8 mouse cellular contexts compared by ENCODE assay signal in genomic region chr6:28479865-28480751, GRCm38 (mm10). TPM values are rescaled to one million over a fixed set of nuclear protein-coding genes. Genes with fewer than 3 reads are reported as not detected.
DNase-seq lines count a peak whose midpoint lies in the region; ATAC-seq and TF ChIP-seq lines count a peak whose summit lies in the region.

No protein-coding gene starts in this region.

- peak overlapping the region; percentile 77 for H3K9ac ChIP-seq in forebrain, embryonic 16.5 days (replicated peaks; ENCODE audit: low read depth, low read length)
- H3K9ac ChIP-seq in lung, embryonic 14.5 days = peak overlapping the region; percentile 75

- WGBS in forebrain, embryonic 16.5 days = under 1% methylated on average over 67 of the region's 68 CpGs
- under 1% methylated on average over 68 of the region's 68 CpGs for WGBS in lung, embryonic 14.5 days
- WGBS in olfactory bulb, adult 2 months = under 1% methylated on average over 68 of the region's 68 CpGs
- under 1% methylated on average over 68 of the region's 68 CpGs for WGBS in thymus, adult 2 months

- H3K4me2 ChIP-seq in forebrain, embryonic 16.5 days (ENCODE audit: low read length) = peak overlapping the region; percentile 97
- H3K4me2 ChIP-seq in lung, embryonic 14.5 days = peak overlapping the region; percentile 73

- no peaks in the 10 kb centered on the region for H3K27me3 ChIP-seq in G1E (ENCODE audit: insufficient read depth, low read length)
- no peaks in the 10 kb centered on the region for H3K27me3 ChIP-seq in forebrain, embryonic 16.5 days (replicated peaks; ENCODE audit: control insufficient read depth, insufficient read depth, low read length)
- no peaks in the 10 kb centered on the region for H3K27me3 ChIP-seq in lung, embryonic 14.5 days (ENCODE audit: insufficient read depth, low read length)
- no peaks in the 10 kb centered on the region for H3K27me3 ChIP-seq in thymus, adult 2 months (ENCODE audit: control insufficient read depth, insufficient read depth, low read length)

- H3K4me3 ChIP-seq in G1E (ENCODE audit: low read depth, low read length) = peak overlapping the region; percentile 93
- H3K4me3 ChIP-seq in forebrain, embryonic 16.5 days (replicated peaks; ENCODE audit: low read length) = peak overlapping the region; percentile 67
- H3K4me3 ChIP-seq in layer of hippocampus, adult 2 months = peak overlapping the region; percentile 81
- peak overlapping the region; percentile 92 for H3K4me3 ChIP-seq in lung, embryonic 14.5 days (ENCODE audit: low read depth, low read length)
- peak overlapping the region; percentile 96 for H3K4me3 ChIP-seq in olfactory bulb, adult 2 months (ENCODE audit: insufficient read depth, low read depth, low read length)
- H3K4me3 ChIP-seq in thymus, adult 2 months (ENCODE audit: control insufficient read depth, insufficient read depth, low read length) = peak overlapping the region; percentile 74

- peaks cover 43% of the 10 kb centered on the region for H3K4me1 ChIP-seq in G1E (ENCODE audit: insufficient read depth, low read depth, low read length)
- H3K4me1 ChIP-seq in forebrain, embryonic 16.5 days (replicated peaks; ENCODE audit: control insufficient read depth, insufficient read depth, low read length) = peaks cover 18% of the 10 kb centered on the region
- H3K4me1 ChIP-seq in lung, embryonic 14.5 days (ENCODE audit: insufficient read depth) = peaks cover 13% of the 10 kb centered on the region
- peaks cover 6% of the 10 kb centered on the region; the same call in 1 of the 2 replicates for H3K4me1 ChIP-seq in olfactory bulb, adult 2 months (ENCODE audit: control insufficient read depth, insufficient read depth, low read length)
- H3K4me1 ChIP-seq in thymus, adult 2 months (replicated peaks; ENCODE audit: control insufficient read depth, insufficient read depth, low read length) = peaks cover 10% of the 10 kb centered on the region

- H3K27ac ChIP-seq in forebrain, embryonic 16.5 days (ENCODE audit: low read length) = peak overlapping the region; percentile 49
- H3K27ac ChIP-seq in layer of hippocampus, adult 2 months = peak overlapping the region; percentile 87
- H3K27ac ChIP-seq in lung, embryonic 14.5 days (ENCODE audit: low read depth) = peak overlapping the region; percentile 87
- 0 out of 2 replicates have a peak overlapping the region, but pooled peaks have one; percentile 27 for H3K27ac ChIP-seq in olfactory bulb, adult 2 months (ENCODE audit: insufficient read depth, low read depth, low read length)
- H3K27ac ChIP-seq in thymus, adult 2 months (ENCODE audit: control insufficient read depth, insufficient read depth, low read length) = no peak overlapping the region

- peak; percentile 62 for TF ChIP-seq POLR2A in olfactory bulb, adult 2 months (IDR thresholded peaks at IDR 0.05; ENCODE audit: insufficient read depth, low read depth, low read length)
- 0 out of 2 replicates have a peak, but pooled peaks have one; percentile 53 for TF ChIP-seq POLR2A in thymus, adult 2 months (IDR thresholded peaks at IDR 0.05; ENCODE audit: control insufficient read depth, extremely low read depth, insufficient read depth, low read length, poor library complexity)

- DNase-seq in G1E (ENCODE audit: low spot score) = peak; percentile 98
- DNase-seq in cerebellum, adult 18-20 months = peak; percentile 97 to 100
- DNase-seq in heart, postnatal 36 days = peak; percentile 97 to 98
- DNase-seq in layer of hippocampus, adult 2 months (ENCODE audit: low spot score in 2 of 2) = peak; percentile 97 to 100
- DNase-seq in lung, embryonic 14.5 days = peak; percentile 100
- DNase-seq in thymus, adult 2 months = peak; percentile 96

- peak; percentile 96 for ATAC-seq in G1E (ENCODE audit: extremely low read depth, insufficient number of reproducible peaks, low FRiP score, poor library complexity, severe bottlenecking)
- ATAC-seq in forebrain, embryonic 16.5 days = peak; percentile 99
- peak; percentile 98 for ATAC-seq in lung, embryonic 14.5 days (ENCODE audit: insufficient read depth)

- H3K9me3 ChIP-seq in G1E (replicated peaks) = no peaks in the 10 kb centered on the region
- no peaks in the 10 kb centered on the region for H3K9me3 ChIP-seq in forebrain, embryonic 16.5 days (ENCODE audit: control insufficient read depth, low read length)
- no peaks in the 10 kb centered on the region for H3K9me3 ChIP-seq in lung, embryonic 14.5 days (ENCODE audit: low read depth, low read length)

- no peak for TF ChIP-seq CTCF in G1E (IDR thresholded peaks at IDR 0.05; ENCODE audit: low read depth, low read length)
- TF ChIP-seq CTCF in layer of hippocampus, adult 2 months (conservative IDR thresholded peaks at IDR 0.05) = no peak; the same call in none of the 2 replicates
- TF ChIP-seq CTCF in lung, embryonic 14.5 days (IDR thresholded peaks at IDR 0.05; ENCODE audit: low read depth) = no peak; the same call in 1 of the 2 replicates
- no peak for TF ChIP-seq CTCF in olfactory bulb, adult 2 months (IDR thresholded peaks at IDR 0.05; ENCODE audit: insufficient read depth, low read depth, low read length)
- TF ChIP-seq CTCF in thymus, adult 2 months (IDR thresholded peaks at IDR 0.05; ENCODE audit: borderline replicate concordance, control insufficient read depth, extremely low read depth, insufficient read depth, low read length, poor library complexity) = peak; percentile 50; the same call in 1 of the 2 replicates

- intact Hi-C loops in heart, postnatal 36 days (cut with DNase I) = loop anchor here (5.0 kb wide), 2 partner anchors 58 to 218 kb away; partner anchors contain the start of gene Arf5

- H3K36me3 ChIP-seq in G1E (replicated peaks) = peaks cover 31% of the 10 kb centered on the region
- H3K36me3 ChIP-seq in forebrain, embryonic 16.5 days (ENCODE audit: control insufficient read depth, insufficient read depth) = no peaks in the 10 kb centered on the region
- peaks cover 11% of the 10 kb centered on the region for H3K36me3 ChIP-seq in lung, embryonic 14.5 days (ENCODE audit: insufficient read depth)
- H3K36me3 ChIP-seq in thymus, adult 2 months (ENCODE audit: control insufficient read depth, insufficient read depth, low read length) = no peaks in the 10 kb centered on the region

RNA-seq across cellular contexts. Expression of gene Snd1, which starts 5.2 kb away (rescaled TPM):
- 140 and 153 TPM in 2 replicates for total RNA-seq in G1E (2014; fragmentation: Nextera tagmentation)
- total RNA-seq in G1E (2017) = 97.4 and 108 TPM in 2 replicates
- polyA plus RNA-seq in G1E (2012) = 95.1 and 109 TPM in 2 replicates
- polyA plus RNA-seq in forebrain, embryonic 16.5 days (2015; fragmentation: Nextera tagmentation; extraction: Ambion mirVana) = 81.0 and 86.1 TPM in 2 replicates
- total RNA-seq in heart, postnatal 36 days (2021) = 10 to 100 TPM; 75.0 to 78.1 TPM
- 100 to 1,000 TPM; 110 to 112 TPM for total RNA-seq in layer of hippocampus, adult 2 months (2021)
- 142 and 145 TPM in 2 replicates for polyA plus RNA-seq in lung, embryonic 14.5 days (2014; fragmentation: Nextera tagmentation; extraction: Ambion mirVana)
- not detected in 2 replicates for polyA plus RNA-seq in olfactory bulb, adult 2 months (2012; ENCODE audit: insufficient read depth, insufficient read length, low replicate concordance, missing spikeins)
- 79.3 and 82.0 TPM in 2 replicates for polyA plus RNA-seq in thymus, adult 2 months (2012; rRNA removed)

RNA-seq across cellular contexts. Expression of gene Pax4, which starts 31.0 kb away (rescaled TPM):
- total RNA-seq in G1E (2014; fragmentation: Nextera tagmentation) = not detected in 2 replicates
- not detected in 2 replicates for total RNA-seq in G1E (2017)
- not detected in 2 replicates for polyA plus RNA-seq in G1E (2012)
- polyA plus RNA-seq in forebrain, embryonic 16.5 days (2015; fragmentation: Nextera tagmentation; extraction: Ambion mirVana) = 0.48 TPM in 1 of 2 replicates, not detected in the other
- not detected for total RNA-seq in heart, postnatal 36 days (2021)
- not detected for total RNA-seq in layer of hippocampus, adult 2 months (2021)
- not detected in 2 replicates for polyA plus RNA-seq in lung, embryonic 14.5 days (2014; fragmentation: Nextera tagmentation; extraction: Ambion mirVana)
- polyA plus RNA-seq in olfactory bulb, adult 2 months (2012; ENCODE audit: insufficient read depth, insufficient read length, low replicate concordance, missing spikeins) = not detected in 2 replicates
- not detected in 2 replicates for polyA plus RNA-seq in thymus, adult 2 months (2012; rRNA removed)

RNA-seq across cellular contexts. Expression of gene Gcc1, which starts 51.9 kb away (rescaled TPM):
- total RNA-seq in G1E (2014; fragmentation: Nextera tagmentation) (5.2 and 5.7 TPM in 2 replicates), G1E (2017) (11.2 and 11.4 TPM in 2 replicates)
- 5.5 and 5.9 TPM in 2 replicates for polyA plus RNA-seq in G1E (2012)
- 17.1 and 17.2 TPM in 2 replicates for polyA plus RNA-seq in forebrain, embryonic 16.5 days (2015; fragmentation: Nextera tagmentation; extraction: Ambion mirVana)
- 1 to 10 TPM; 9.4 to 9.5 TPM for total RNA-seq in heart, postnatal 36 days (2021)
- total RNA-seq in layer of hippocampus, adult 2 months (2021) = 10 to 100 TPM; 17.9 to 23.0 TPM
- 7.1 and 7.3 TPM in 2 replicates for polyA plus RNA-seq in lung, embryonic 14.5 days (2014; fragmentation: Nextera tagmentation; extraction: Ambion mirVana)
- not detected in 2 replicates for polyA plus RNA-seq in olfactory bulb, adult 2 months (2012; ENCODE audit: insufficient read depth, insufficient read length, low replicate concordance, missing spikeins)
- polyA plus RNA-seq in thymus, adult 2 months (2012; rRNA removed) = 9.3 and 10.6 TPM in 2 replicates

RNA-seq across cellular contexts. Expression of gene Fscn3, which starts 52.5 kb away (rescaled TPM):
- total RNA-seq in G1E (2014; fragmentation: Nextera tagmentation) (not detected in 2 replicates), G1E (2017) (not detected in 2 replicates)
- polyA plus RNA-seq in G1E (2012) = not detected in 2 replicates
- polyA plus RNA-seq in forebrain, embryonic 16.5 days (2015; fragmentation: Nextera tagmentation; extraction: Ambion mirVana) = not detected in 2 replicates
- total RNA-seq in heart, postnatal 36 days (2021) = not detected
- total RNA-seq in layer of hippocampus, adult 2 months (2021) = not detected
- polyA plus RNA-seq in lung, embryonic 14.5 days (2014; fragmentation: Nextera tagmentation; extraction: Ambion mirVana) = not detected in 2 replicates
- not detected in 2 replicates for polyA plus RNA-seq in olfactory bulb, adult 2 months (2012; ENCODE audit: insufficient read depth, insufficient read length, low replicate concordance, missing spikeins)
- 0.19 TPM in 1 of 2 replicates, not detected in the other for polyA plus RNA-seq in thymus, adult 2 months (2012; rRNA removed)

RNA-seq across cellular contexts. Expression of gene Arf5, which starts 56.7 kb away (rescaled TPM):
- total RNA-seq in G1E (2014; fragmentation: Nextera tagmentation) (48.2 and 91.4 TPM in 2 replicates), G1E (2017) (20.7 and 32.2 TPM in 2 replicates)
- polyA plus RNA-seq in G1E (2012) = 306 and 433 TPM in 2 replicates
- polyA plus RNA-seq in forebrain, embryonic 16.5 days (2015; fragmentation: Nextera tagmentation; extraction: Ambion mirVana) = 389 and 423 TPM in 2 replicates
- total RNA-seq in heart, postnatal 36 days (2021) = 100 to 1,000 TPM; 162 to 164 TPM
- 100 to 1,000 TPM; 285 to 294 TPM for total RNA-seq in layer of hippocampus, adult 2 months (2021)
- 349 and 376 TPM in 2 replicates for polyA plus RNA-seq in lung, embryonic 14.5 days (2014; fragmentation: Nextera tagmentation; extraction: Ambion mirVana)
- polyA plus RNA-seq in olfactory bulb, adult 2 months (2012; ENCODE audit: insufficient read depth, insufficient read length, low replicate concordance, missing spikeins) = not detected in 2 replicates
- polyA plus RNA-seq in thymus, adult 2 months (2012; rRNA removed) = 595 and 682 TPM in 2 replicates
